Mouse (Mus musculus) macrophage (primary cell): ENCODE measurements around the gene Zfp599. TPM values are rescaled to one million over a fixed set of nuclear protein-coding genes. Genes with fewer than 3 reads are reported as not detected.
"Not testable (repeated sequence)": the region's sequence is repeated elsewhere in the genome, so short reads cannot be mapped to it uniquely, and the experiment has no call there.

Source experiments
- H3K27ac ChIP-seq: fragments of 350-480 bp; formaldehyde crosslinking; 2 replicates; pipeline ENCODE4 v1.9.0; 2021
- H3K36me3 ChIP-seq: fragments of 350-480 bp; formaldehyde crosslinking; 2 replicates; pipeline ENCODE4 v1.9.0; 2021; ENCODE audit errors: inconsistent target
- H3K4me3 ChIP-seq: fragments of 350-480 bp; formaldehyde crosslinking; 2 replicates; pipeline ENCODE4 v1.9.0; 2021; ENCODE audit errors: inconsistent target
- H3K79me2 ChIP-seq: fragments of 350-480 bp; formaldehyde crosslinking; 2 replicates; pipeline ENCODE4 v1.9.0; 2021; ENCODE audit errors: inconsistent target
- WGBS: methylation state at CpG from one replicate; pipeline ENCODE4 v1.1.7; 2026; ENCODE audit warnings: inconsistent platforms; ENCODE audit not compliant: missing documents; 5-methylcytosine and 5-hydroxymethylcytosine counted together
- polyA plus RNA-seq: library from polyadenylated mRNA; stranded (reverse); fragments of 250-400 nt; gene quantifications from 3 replicates; pipeline ENCODE4 v1.2.4, GENCODE M21; 2018; ENCODE audit warnings: inconsistent platforms
- total RNA-seq, 78 experiments: library from RNA; depleted of rRNA; stranded (reverse); fragments of 250-400 nt; gene quantifications; 1 replicate in 9 of 78; 2 replicates in 24 of 78; 3 replicates in 43 of 78; 4 replicates in 2 of 78; pipeline ENCODE4 v1.2.4; 2018; ENCODE audit warnings: inconsistent platforms in 56 of 78

Gene Zfp599
- under 1 TPM in 13 of 26 experiments, not detected in 13; 0.17 to 0.57 (median 0.25) TPM for total RNA-seq (2018; cell fraction: chromatin; rRNA removed)
- under 1 TPM in 13 of 26 experiments, not detected in 13; 0.03 to 0.09 (median 0.06) TPM for total RNA-seq (2018; cell fraction: cytosol; rRNA removed)
- under 1 TPM in 12 of 26 experiments, not detected in 14; 0.10 to 0.58 (median 0.20) TPM for total RNA-seq (2018; cell fraction: nucleus; rRNA removed)
- 0.06 to 0.07 TPM in 2 of 3 replicates, not detected in the other for polyA plus RNA-seq

DNA sequence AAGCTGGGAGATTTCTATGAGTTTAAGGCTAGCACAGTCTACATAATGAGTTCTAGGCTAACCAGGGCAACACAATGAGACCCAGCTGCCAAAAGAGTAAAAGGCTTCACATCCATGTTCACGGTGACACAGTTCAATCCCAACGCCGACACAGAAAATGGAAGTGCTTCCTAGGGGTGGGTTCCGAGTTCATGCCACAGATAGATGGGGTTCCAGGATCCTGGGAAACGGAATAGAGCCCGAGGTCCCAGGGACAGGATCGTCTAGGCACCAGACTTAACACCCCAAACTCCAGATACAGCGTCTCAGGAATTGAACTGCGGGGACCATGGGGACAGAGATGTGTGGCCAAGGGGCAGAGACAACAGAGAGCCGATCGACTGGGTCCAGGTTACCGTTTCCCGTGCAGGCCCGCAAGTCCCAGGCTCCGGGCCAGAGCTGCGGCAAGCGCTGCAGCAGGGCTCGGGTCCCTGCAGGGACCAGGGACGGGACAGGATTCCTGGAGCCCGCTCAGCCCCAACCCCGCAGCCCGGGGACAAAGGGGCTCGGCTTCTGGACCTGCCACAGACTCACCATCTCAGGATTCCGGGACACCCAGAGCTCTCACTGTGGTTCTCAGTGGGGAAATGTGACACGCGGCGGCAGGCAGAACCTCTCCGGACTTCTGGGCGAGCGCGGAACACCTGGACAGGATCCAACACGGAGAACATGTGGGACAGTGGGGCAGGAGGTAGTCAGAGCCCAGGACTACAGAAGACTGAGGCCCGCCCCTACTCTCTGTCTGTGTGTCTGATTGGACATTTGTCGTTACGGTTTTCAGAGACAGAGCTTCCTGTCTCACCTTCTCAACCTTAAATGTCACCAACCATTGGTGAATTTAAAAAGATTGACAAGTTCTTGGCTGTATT lies at the start of gene Zfp599:
Zfp599 (minus strand) TSS at position 712 of the 908 bp plus-strand sequence.
- no peaks in the 10 kb centered on the region for H3K36me3 ChIP-seq
- no peaks in the 10 kb centered on the region for H3K79me2 ChIP-seq
- WGBS: 5% methylated on average over 35 of the region's 35 CpGs
- no peak within 1 kb of the TSS for H3K27ac ChIP-seq
- peak within 1 kb of the TSS; percentile 23; the same call in 1 of the 2 replicates for H3K4me3 ChIP-seq

- 0% methylated on average over 8 of the region's 9 CpGs for WGBS
- H3K4me3 ChIP-seq: peak overlapping the region; percentile 76
- H3K36me3 ChIP-seq, H3K27ac ChIP-seq, H3K79me2 ChIP-seq: not testable (repeated sequence)
Measured at GRCm38 (mm10) chr9:22307920-22308262, 48.2 kb upstream of the Zfp599 start.

DNA sequence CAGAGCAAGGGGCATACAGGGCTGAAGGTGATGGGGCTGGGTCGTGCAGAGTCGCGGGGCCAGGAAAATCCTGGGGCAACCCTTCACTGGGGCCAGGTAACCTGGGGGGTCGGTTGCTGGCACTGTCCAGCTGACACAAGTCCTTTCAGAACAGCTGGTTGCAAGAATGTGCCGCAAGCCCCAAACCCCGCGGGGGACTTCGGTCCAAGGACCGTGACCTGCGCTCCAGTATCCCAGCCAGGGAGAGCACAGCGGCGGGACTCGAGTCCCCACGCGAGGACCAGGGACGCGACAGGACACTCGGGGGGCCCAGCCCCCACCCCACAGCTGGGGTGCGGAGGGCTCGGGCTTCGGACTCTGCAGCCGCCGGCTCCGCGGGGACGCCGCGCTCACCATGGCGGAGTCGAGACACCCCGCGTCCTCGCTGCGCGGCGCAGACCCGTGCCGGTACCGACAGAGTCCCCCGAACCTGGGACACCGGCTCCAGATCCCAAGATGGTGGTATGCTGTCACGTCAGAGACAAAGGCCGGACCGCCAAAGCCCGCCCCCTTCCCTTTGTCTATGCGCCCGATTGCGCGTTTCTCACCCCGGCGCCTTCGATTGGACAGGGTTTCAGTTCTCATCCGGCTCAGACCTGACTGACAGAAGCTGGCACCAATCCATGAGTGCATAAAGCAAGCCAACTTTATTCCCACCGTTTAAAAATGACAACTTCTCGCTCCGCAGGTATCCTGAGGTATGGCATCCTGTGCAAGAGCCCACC lies 47.6 kb upstream of the Zfp599 start, which contains the start of gene Zfp810:
Zfp810 (minus strand) TSS at position 493 of the 764 bp plus-strand sequence.
- Histone ChIP-seq H3K36me3 (0 out of 2 replicates have a peak, but pooled peaks cover 10% of the 10 kb centered on the region), H3K79me2 (no peaks in the 10 kb centered on the region; the same call in 1 of the 2 replicates), H3K27ac (0 out of 2 replicates have a peak within 1 kb of the TSS, but pooled peaks have one; percentile 12), H3K4me3 (peak within 1 kb of the TSS; percentile 76)
- 1% methylated on average over 56 of the region's 56 CpGs for WGBS

DNA sequence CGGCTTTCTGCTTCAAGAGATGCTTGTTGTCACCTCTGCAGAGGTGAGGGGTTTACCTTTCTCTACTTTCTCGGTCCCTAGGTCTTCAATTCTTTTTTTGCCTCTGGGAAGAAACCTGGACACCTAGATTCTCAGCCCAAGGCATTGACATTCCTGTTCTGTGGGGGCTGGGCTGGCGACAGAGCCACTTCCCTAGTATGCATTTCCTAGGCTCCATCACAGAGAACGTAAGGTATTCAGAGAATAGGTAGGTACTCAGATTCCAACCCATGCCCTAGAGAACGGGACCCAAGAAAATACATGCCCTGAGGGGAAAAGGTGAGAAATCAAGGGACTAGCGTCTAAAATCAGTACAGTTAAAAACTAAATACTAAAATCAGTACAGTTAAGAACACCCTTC lies 47.0 kb upstream of the Zfp599 start:
- H3K4me3 ChIP-seq: peak overlapping the region; percentile 76

GRCm38 (mm10) chr9:22302199-22302598 lies 42.5 kb upstream of the Zfp599 start:
- H3K79me2 ChIP-seq: no peaks in the 10 kb centered on the region; the same call in 1 of the 2 replicates
- H3K36me3 ChIP-seq: peaks cover 21% of the 10 kb centered on the region
- H3K4me3 ChIP-seq: no peak overlapping the region
- WGBS: 100% methylated on average over 1 of the region's 1 CpGs
- no peak overlapping the region for H3K27ac ChIP-seq

More for the DNA sequence above, 47.0 kb upstream of the Zfp599 start:
- Histone ChIP-seq H3K27ac (0 out of 2 replicates have a peak overlapping the region, but pooled peaks have one; percentile 12), H3K36me3 (0 out of 2 replicates have a peak, but pooled peaks cover 10% of the 10 kb centered on the region), H3K79me2 (no peaks in the 10 kb centered on the region; the same call in 1 of the 2 replicates)
- 36% methylated on average over 6 of the region's 6 CpGs for WGBS

DNA sequence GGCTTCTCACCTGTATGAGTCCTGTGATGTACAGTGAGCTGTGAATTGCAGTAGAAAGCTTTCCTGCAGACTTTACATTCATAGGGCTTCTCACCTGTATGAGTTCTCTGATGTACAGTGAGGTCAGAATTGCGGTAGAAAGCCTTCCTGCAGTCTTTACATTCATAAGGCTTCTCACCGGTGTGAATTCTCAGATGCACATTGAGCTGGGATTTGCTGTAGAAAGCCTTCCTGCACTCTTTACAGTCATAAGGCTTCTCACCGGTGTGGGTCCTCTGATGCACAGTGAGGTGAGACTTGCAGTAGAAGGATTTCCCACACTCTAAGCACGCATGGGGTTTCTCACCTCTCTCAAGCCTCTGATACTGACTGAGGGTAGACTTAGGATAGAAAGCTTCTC lies 19.0 kb upstream of the Zfp599 start:
- no peaks in the 10 kb centered on the region for H3K79me2 ChIP-seq
- 98% methylated on average over 4 of the region's 4 CpGs for WGBS
- H3K27ac ChIP-seq: no peak overlapping the region
- H3K36me3 ChIP-seq: peaks cover 73% of the 10 kb centered on the region
- H3K4me3 ChIP-seq: no peak overlapping the region

- H3K27ac ChIP-seq: no peak overlapping the region
- no peaks in the 10 kb centered on the region for H3K79me2 ChIP-seq
- no peak overlapping the region for H3K4me3 ChIP-seq
- 100% methylated on average over 1 of the region's 1 CpGs for WGBS
- no peaks in the 10 kb centered on the region for H3K36me3 ChIP-seq
Measured at GRCm38 (mm10) chr9:22268886-22269285, 9.2 kb upstream of the Zfp599 start.

GRCm38 (mm10) chr9:22262611-22263010 lies 2.9 kb upstream of the Zfp599 start:
- H3K36me3 ChIP-seq: no peaks in the 10 kb centered on the region
- no peak overlapping the region for H3K27ac ChIP-seq
- H3K79me2 ChIP-seq: no peaks in the 10 kb centered on the region
- H3K4me3 ChIP-seq: no peak overlapping the region
- WGBS: 95% methylated on average over 10 of the region's 10 CpGs

DNA sequence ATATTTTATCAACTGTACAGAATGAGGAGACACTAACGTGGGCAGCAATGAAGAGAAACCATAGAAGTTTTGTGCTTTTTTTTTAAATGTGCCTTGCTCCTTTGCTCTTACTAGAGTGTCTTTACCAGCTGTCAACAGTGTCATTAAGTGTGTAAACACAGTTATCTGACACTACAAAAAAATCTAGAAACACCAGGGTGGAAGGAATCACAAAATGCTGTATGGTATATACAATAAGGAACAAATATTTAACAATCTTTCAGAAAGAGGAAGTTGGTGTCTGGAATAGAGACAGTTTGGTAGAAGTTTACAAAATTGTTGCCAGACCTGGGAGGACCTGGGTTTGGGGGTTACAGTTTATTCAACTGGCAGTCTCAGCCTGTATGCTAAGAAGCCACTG lies 1.9 kb upstream of the Zfp599 start:
- Histone ChIP-seq H3K36me3 (no peaks in the 10 kb centered on the region), H3K4me3 (no peak overlapping the region), H3K27ac (no peak overlapping the region), H3K79me2 (no peaks in the 10 kb centered on the region)
- 90% methylated on average over 1 of the region's 1 CpGs for WGBS

DNA sequence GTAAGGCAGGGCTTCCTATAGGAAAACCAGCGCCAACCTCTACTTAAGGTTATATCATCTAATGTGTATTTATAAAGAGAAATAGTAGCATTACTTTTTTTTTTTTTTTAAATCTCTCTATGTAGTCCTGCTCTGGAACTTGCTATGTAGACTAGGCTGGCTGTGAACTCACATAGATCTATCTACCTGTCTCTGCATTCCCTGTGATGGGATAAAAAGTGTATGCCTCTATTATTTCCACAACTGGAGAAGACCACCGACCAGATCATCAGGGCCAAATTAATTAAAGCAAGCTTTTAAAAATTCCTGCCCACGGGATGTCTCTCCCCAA lies 362 bp upstream of the Zfp599 start:
- 49% methylated on average over 3 of the region's 3 CpGs for WGBS
- Histone ChIP-seq H3K4me3 (no peak overlapping the region), H3K36me3 (no peaks in the 10 kb centered on the region), H3K79me2 (no peaks in the 10 kb centered on the region), H3K27ac (no peak overlapping the region)

- WGBS: 74% methylated on average over 5 of the region's 8 CpGs
- no peak overlapping the region for H3K27ac ChIP-seq
- peak overlapping the region; percentile 23; the same call in 1 of the 2 replicates for H3K4me3 ChIP-seq
- no peaks in the 10 kb centered on the region for H3K79me2 ChIP-seq
- H3K36me3 ChIP-seq: no peaks in the 10 kb centered on the region
Measured at GRCm38 (mm10) chr9:22258784-22259183, 911 bp downstream of the Zfp599 start.

DNA sequence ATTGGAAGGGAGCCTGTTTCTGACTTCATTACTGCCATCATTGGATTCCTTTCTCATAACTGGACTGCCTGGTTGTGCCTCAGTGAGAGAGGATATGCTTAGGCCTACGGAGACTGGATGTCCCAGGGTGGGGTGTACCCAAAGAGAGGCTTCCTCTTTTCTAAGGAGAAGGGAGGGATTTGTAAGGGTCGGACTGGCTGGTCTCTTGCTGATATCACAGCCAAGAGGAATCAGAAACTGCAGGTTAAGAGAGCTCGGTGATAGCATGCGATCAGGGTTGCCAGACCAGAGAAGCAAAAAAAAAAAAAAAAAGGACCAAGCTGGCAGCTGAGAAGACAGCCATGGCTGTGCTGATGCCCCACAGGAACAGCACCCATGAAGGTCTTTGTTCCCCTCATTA lies 3.1 kb downstream of the Zfp599 start:
- Histone ChIP-seq H3K27ac (no peak overlapping the region), H3K79me2 (no peaks in the 10 kb centered on the region), H3K4me3 (no peak overlapping the region), H3K36me3 (no peaks in the 10 kb centered on the region)
- 66% methylated on average over 4 of the region's 4 CpGs for WGBS

DNA sequence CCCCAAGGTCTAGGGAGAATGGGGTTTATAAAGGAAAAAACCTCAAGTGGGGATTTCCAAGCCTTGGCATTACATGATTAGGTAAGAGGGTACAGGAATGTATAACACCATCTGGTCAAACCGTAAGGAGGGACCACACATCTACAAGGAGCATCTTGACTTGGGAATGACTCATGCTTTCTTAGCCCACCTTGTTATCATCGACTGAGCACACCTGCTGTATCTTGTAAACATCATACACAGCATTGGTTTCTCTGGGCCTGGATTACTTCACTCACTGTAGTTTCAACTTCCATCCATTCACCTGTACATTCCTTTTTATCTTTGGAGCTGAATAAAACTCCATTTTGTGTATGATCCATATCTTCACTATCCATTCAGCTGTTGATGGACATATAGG lies 15.5 kb downstream of the Zfp599 start:
- H3K4me3 ChIP-seq: no peak overlapping the region
- H3K79me2 ChIP-seq: no peaks in the 10 kb centered on the region
- 97% methylated on average over 2 of the region's 2 CpGs for WGBS
- peaks cover 33% of the 10 kb centered on the region for H3K36me3 ChIP-seq
- no peak overlapping the region for H3K27ac ChIP-seq

DNA sequence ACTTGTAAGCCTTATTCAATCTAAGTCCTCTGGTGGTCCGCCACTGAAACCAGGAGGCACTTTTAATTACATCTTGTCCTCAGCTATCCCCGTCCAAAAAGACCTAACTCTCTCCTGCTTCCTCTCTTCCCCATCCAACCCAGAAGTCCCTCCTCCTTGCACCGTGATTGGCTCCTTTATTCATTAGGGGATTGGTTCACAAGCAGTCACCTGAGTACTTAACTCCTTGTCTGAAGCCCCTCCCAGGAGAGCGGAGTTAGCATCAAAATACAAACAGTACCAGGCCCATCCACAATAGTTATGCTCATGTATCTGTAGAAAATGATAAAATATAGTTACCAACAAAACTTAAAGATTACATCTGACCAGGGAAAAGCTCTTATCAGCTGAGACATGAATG lies 19.7 kb downstream of the Zfp599 start:
- Histone ChIP-seq H3K36me3 (peaks cover 73% of the 10 kb centered on the region), H3K4me3 (no peak overlapping the region), H3K79me2 (peaks cover 4% of the 10 kb centered on the region; the same call in 1 of the 2 replicates), H3K27ac (no peak overlapping the region)
- 94% methylated on average over 4 of the region's 4 CpGs for WGBS
